Mouse (Mus musculus): ENCODE measurements around the gene Morf4l2. TPM values are rescaled to one million over a fixed set of nuclear protein-coding genes. Genes with fewer than 3 reads are reported as not detected.
A peak's percentile ranks its signal among the peaks of the same experiment; 100 is the strongest.

The Morf4l2 gene
- polyA plus RNA-seq (2015; fragmentation: Nextera tagmentation; extraction: Ambion mirVana), result 603 and 642 TPM in 2 replicates

GRCm38 (mm10) chrX:136743459-136743858 is at the start of gene Morf4l2:
TSS of gene Morf4l2 (minus strand) at chrX:136743690.
- peaks cover 3% of the 10 kb centered on the region for H3K36me3 ChIP-seq
- H3K4me2 ChIP-seq, result peak within 1 kb of the TSS; percentile 56
- 86% methylated on average over 12 of the region's 12 CpGs for WGBS
- H3K27ac ChIP-seq, result peak within 1 kb of the TSS; percentile 92
- 0 out of 2 replicates have a peak, but pooled peaks cover 5% of the 10 kb centered on the region for H3K4me1 ChIP-seq
- H3K9ac ChIP-seq, result peak within 1 kb of the TSS; percentile 69
- no peak for ATAC-seq (ENCODE audit: insufficient number of reproducible peaks, insufficient read depth, low FRiP score, low TSS enrichment, low read depth)
- peaks cover 4% of the 10 kb centered on the region; the same call in 1 of the 2 replicates for H3K27me3 ChIP-seq
- no peaks in the 10 kb centered on the region for H3K9me3 ChIP-seq
- H3K4me3 ChIP-seq, result peak within 1 kb of the TSS; percentile 55

- H3K27ac ChIP-seq, result no peak overlapping the region
- H3K9me3 ChIP-seq, result no peaks in the 10 kb centered on the region
- WGBS, result 85% methylated on average over 4 of the region's 4 CpGs
- no peak overlapping the region for H3K9ac ChIP-seq
- H3K4me1 ChIP-seq, result no peaks in the 10 kb centered on the region
- no peaks in the 10 kb centered on the region for H3K36me3 ChIP-seq
- H3K4me3 ChIP-seq, result no peak overlapping the region
- no peak for ATAC-seq (ENCODE audit: insufficient number of reproducible peaks, insufficient read depth, low FRiP score, low TSS enrichment, low read depth)
- H3K27me3 ChIP-seq, result peaks cover 14% of the 10 kb centered on the region
- no peak overlapping the region for H3K4me2 ChIP-seq
These were observed 46.0 kb upstream of the Morf4l2 start for GRCm38 (mm10) chrX:136789446-136789845.

DNA sequence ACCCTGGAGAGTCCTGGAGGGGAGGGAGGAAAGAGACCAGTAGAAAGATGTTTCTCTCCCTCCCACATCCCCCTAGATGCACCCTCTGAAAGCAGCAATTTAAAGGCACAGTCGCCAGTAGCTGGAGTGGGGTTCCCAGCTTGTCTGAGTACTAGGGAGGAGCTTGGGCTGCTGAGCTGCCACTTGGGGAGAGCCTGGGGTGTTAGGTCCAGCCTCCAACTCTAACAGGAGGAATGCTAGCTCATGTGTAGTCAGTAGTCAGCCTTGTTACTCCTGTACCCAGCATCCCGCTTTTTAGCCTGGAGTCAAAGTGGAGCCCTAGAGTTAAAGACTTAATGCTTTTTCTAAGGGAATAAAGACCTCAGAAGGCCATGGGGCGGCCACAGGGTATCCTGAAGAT is 36.6 kb upstream of the Morf4l2 start, which contains the start of gene Glra4:
TSS of gene Glra4 (minus strand) at position 101 of the 400 bp plus-strand sequence.
- Histone ChIP-seq H3K9ac (no peak within 1 kb of the TSS), H3K36me3 (no peaks in the 10 kb centered on the region; the same call in 1 of the 2 replicates), H3K4me1 (no peaks in the 10 kb centered on the region), H3K27ac (no peak within 1 kb of the TSS), H3K9me3 (no peaks in the 10 kb centered on the region), H3K4me2 (no peak within 1 kb of the TSS), H3K4me3 (no peak within 1 kb of the TSS), H3K27me3 (peaks cover 33% of the 10 kb centered on the region)
- 66% methylated on average over 3 of the region's 3 CpGs for WGBS
- no peak for ATAC-seq (ENCODE audit: insufficient number of reproducible peaks, insufficient read depth, low FRiP score, low TSS enrichment, low read depth)

GRCm38 (mm10) chrX:136779262-136779661 is 35.8 kb upstream of the Morf4l2 start:
- Histone ChIP-seq H3K27me3 (peaks cover 30% of the 10 kb centered on the region), H3K9ac (no peak overlapping the region), H3K9me3 (no peaks in the 10 kb centered on the region), H3K4me1 (no peaks in the 10 kb centered on the region), H3K36me3 (no peaks in the 10 kb centered on the region; the same call in 1 of the 2 replicates), H3K4me2 (no peak overlapping the region), H3K4me3 (no peak overlapping the region), H3K27ac (no peak overlapping the region)
- no peak for ATAC-seq (ENCODE audit: insufficient number of reproducible peaks, insufficient read depth, low FRiP score, low TSS enrichment, low read depth)
- 42% methylated on average over 2 of the region's 2 CpGs for WGBS

- no peak overlapping the region for H3K4me2 ChIP-seq
- no peaks in the 10 kb centered on the region; the same call in 1 of the 2 replicates for H3K36me3 ChIP-seq
- peaks cover 30% of the 10 kb centered on the region for H3K27me3 ChIP-seq
- no peaks in the 10 kb centered on the region for H3K9me3 ChIP-seq
- WGBS, result 86% methylated on average over 3 of the region's 3 CpGs
- no peak for ATAC-seq (ENCODE audit: insufficient number of reproducible peaks, insufficient read depth, low FRiP score, low TSS enrichment, low read depth)
- H3K27ac ChIP-seq, result no peak overlapping the region
- no peak overlapping the region for H3K4me3 ChIP-seq
- H3K4me1 ChIP-seq, result no peaks in the 10 kb centered on the region
- H3K9ac ChIP-seq, result no peak overlapping the region
These were observed 34.6 kb upstream of the Morf4l2 start for GRCm38 (mm10) chrX:136778046-136778445.

DNA sequence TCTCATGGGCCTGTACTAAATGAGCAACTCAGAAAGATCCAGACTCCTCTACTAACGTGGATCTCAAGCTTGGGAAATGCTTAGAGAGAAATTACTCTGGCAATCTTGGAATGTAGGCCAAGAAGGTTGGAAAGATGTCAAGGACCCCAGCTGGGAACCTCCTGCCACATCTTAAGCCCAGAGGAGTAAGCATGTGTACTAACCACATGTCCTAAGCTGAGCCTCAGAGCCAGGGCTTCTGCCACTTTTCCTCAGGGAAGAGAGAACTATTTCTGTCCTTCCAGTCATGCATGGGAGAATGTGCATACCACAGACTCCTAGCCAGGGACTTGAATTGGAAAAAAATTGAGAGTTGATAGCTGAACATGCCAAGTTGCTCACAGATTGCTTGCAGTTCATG is 29.5 kb upstream of the Morf4l2 start:
- H3K9me3 ChIP-seq, result no peaks in the 10 kb centered on the region
- no peaks in the 10 kb centered on the region; the same call in 1 of the 2 replicates for H3K36me3 ChIP-seq
- no peak overlapping the region for H3K9ac ChIP-seq
- H3K27ac ChIP-seq, result no peak overlapping the region
- peaks cover 6% of the 10 kb centered on the region for H3K27me3 ChIP-seq
- no peak overlapping the region for H3K4me3 ChIP-seq
- ATAC-seq (ENCODE audit: insufficient number of reproducible peaks, insufficient read depth, low FRiP score, low TSS enrichment, low read depth), result no peak
- H3K4me2 ChIP-seq, result no peak overlapping the region
- WGBS, result 74% methylated on average over 1 of the region's 1 CpGs
- no peaks in the 10 kb centered on the region for H3K4me1 ChIP-seq

GRCm38 (mm10) chrX:136761103-136762074 is 17.9 kb upstream of the Morf4l2 start:
- H3K36me3 ChIP-seq, result no peaks in the 10 kb centered on the region
- no peak overlapping the region for H3K4me2 ChIP-seq
- H3K27me3 ChIP-seq, result peaks cover 8% of the 10 kb centered on the region; the same call in 1 of the 2 replicates
- H3K4me3 ChIP-seq, result no peak overlapping the region
- WGBS, result 74% methylated on average over 11 of the region's 11 CpGs
- H3K27ac ChIP-seq, result no peak overlapping the region
- H3K9ac ChIP-seq, result no peak overlapping the region
- no peak for ATAC-seq (ENCODE audit: insufficient number of reproducible peaks, insufficient read depth, low FRiP score, low TSS enrichment, low read depth)
- H3K9me3 ChIP-seq, result no peaks in the 10 kb centered on the region
- no peaks in the 10 kb centered on the region for H3K4me1 ChIP-seq

DNA sequence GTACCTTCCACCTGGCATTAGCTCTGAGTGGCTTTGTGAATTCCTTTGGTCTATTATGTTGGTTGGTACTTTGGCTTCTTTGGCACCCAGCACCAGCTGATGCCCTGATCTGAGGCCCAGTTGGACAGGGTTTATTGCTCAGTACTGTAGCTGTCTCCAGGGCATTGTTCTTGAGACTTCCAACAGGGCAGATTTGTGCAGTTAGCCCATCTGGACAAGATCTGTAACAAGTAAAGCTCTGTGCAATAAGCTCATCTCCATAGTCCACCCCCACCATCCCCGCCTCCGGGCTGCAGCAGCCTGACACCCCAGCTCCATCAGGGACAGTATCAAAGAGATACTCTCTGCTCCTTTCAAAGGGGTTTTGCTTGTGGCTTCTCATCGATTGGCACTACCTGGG is 12.0 kb upstream of the Morf4l2 start:
- H3K27me3 ChIP-seq, result peaks cover 4% of the 10 kb centered on the region; the same call in 1 of the 2 replicates
- no peak overlapping the region for H3K9ac ChIP-seq
- H3K4me2 ChIP-seq, result no peak overlapping the region
- H3K36me3 ChIP-seq, result no peaks in the 10 kb centered on the region
- no peaks in the 10 kb centered on the region for H3K4me1 ChIP-seq
- no peak overlapping the region for H3K4me3 ChIP-seq
- H3K27ac ChIP-seq, result no peak overlapping the region
- whole genome bisulfite sequencing, result 81% methylated on average over 3 of the region's 3 CpGs
- H3K9me3 ChIP-seq, result no peaks in the 10 kb centered on the region
- ATAC-seq (ENCODE audit: insufficient number of reproducible peaks, insufficient read depth, low FRiP score, low TSS enrichment, low read depth), result no peak

GRCm38 (mm10) chrX:136749329-136749728 is 5.8 kb upstream of the Morf4l2 start:
- H3K27ac ChIP-seq, result no peak overlapping the region
- no peak for ATAC-seq (ENCODE audit: insufficient number of reproducible peaks, insufficient read depth, low FRiP score, low TSS enrichment, low read depth)
- no peak overlapping the region for H3K9ac ChIP-seq
- H3K4me3 ChIP-seq, result no peak overlapping the region
- H3K27me3 ChIP-seq, result peaks cover 9% of the 10 kb centered on the region
- H3K4me2 ChIP-seq, result no peak overlapping the region
- no peaks in the 10 kb centered on the region for H3K4me1 ChIP-seq
- 85% methylated on average over 4 of the region's 4 CpGs for WGBS
- no peaks in the 10 kb centered on the region for H3K9me3 ChIP-seq
- no peaks in the 10 kb centered on the region for H3K36me3 ChIP-seq

GRCm38 (mm10) chrX:136744663-136745062 is 1.2 kb upstream of the Morf4l2 start:
- WGBS, result 69% methylated on average over 8 of the region's 8 CpGs
- H3K4me3 ChIP-seq, result no peak overlapping the region

GRCm38 (mm10) chrX:136742661-136743103 is 808 bp downstream of the Morf4l2 start:
- Histone ChIP-seq H3K4me2 (peak overlapping the region; percentile 56), H3K9me3 (no peaks in the 10 kb centered on the region)
- WGBS, result 27% methylated on average over 5 of the region's 5 CpGs

More at GRCm38 (mm10) chrX:136744663-136745062, 1.2 kb upstream of the Morf4l2 start:
- Histone ChIP-seq H3K9ac (no peak overlapping the region), H3K36me3 (no peaks in the 10 kb centered on the region), H3K4me1 (no peaks in the 10 kb centered on the region), H3K9me3 (no peaks in the 10 kb centered on the region), H3K27ac (no peak overlapping the region), H3K4me2 (no peak overlapping the region), H3K27me3 (peaks cover 9% of the 10 kb centered on the region)
- ATAC-seq (ENCODE audit: insufficient number of reproducible peaks, insufficient read depth, low FRiP score, low TSS enrichment, low read depth), result no peak

More at GRCm38 (mm10) chrX:136742661-136743103, 808 bp downstream of the Morf4l2 start:
- Histone ChIP-seq H3K4me1 (0 out of 2 replicates have a peak, but pooled peaks cover 7% of the 10 kb centered on the region), H3K9ac (peak overlapping the region; percentile 69), H3K36me3 (peaks cover 3% of the 10 kb centered on the region), H3K27ac (peak overlapping the region; percentile 92), H3K27me3 (peaks cover 4% of the 10 kb centered on the region; the same call in 1 of the 2 replicates), H3K4me3 (peak overlapping the region; percentile 55)
- no peak for ATAC-seq (ENCODE audit: insufficient number of reproducible peaks, insufficient read depth, low FRiP score, low TSS enrichment, low read depth)

Data from embryonic facial prominence, embryonic 13.5 days (tissue).